Mouse (Mus musculus): ENCODE results near the gene Dennd2c.
"Not testable (repeated sequence)": the region's sequence is repeated elsewhere in the genome, so short reads cannot be mapped to it uniquely, and the experiment has no call there.

Dennd2c gene

DNA sequence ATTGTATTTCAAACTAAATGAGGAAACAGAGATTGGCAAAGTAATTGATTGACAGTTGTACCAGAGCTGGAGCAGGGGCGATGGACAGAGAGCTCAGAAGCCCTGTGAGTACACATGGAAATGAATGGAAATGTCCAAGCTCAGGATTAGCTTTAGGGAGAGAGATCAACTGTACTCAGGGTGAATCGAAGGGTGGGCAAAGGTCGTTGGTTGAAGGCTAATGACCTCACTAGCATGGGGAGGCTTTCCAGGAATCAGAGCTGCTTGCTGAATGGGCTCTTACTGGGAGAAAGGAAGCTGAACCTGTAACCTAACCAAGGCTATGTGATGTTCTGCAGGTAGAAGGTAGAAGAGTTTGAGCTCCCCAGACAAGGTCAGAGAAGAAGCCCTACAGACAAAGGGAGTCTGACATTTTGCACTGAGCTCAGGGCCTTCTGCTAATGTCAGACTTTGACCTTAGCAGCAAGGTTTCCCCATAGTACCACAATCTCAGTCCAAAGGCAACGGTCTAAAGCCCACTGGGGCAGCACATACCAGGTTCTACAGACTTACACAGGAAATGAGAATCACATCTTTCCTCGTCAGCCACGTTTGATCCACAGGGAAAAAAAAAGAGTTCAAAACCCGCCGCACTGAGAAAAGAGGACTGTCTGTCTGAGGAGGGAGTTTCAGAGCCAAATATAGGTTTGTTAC, 112.3 kb downstream of the Dennd2c start:
- no peak for DNase-seq (ENCODE audit: low spot score in 2 of 2)

DNA sequence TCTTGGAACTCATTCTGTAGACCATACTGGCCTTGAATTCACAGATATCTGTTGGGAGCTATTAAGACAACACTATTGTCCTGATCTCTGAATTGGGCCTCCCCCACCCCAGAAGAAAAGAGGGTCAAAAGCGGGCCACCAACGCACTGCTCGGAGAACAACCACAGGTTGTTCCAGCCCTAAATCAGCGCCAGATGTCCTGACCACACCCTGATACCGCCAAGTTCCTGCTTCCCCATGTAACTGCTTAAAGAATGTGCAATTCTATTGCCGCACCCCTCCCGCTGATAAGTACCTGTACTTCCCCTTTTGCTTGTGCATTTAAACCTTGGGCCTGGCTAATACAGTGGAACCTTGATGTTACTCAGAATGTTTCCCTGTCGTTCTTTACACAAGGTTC, 113.0 kb downstream of the Dennd2c start:
- not testable (repeated sequence) for DNase-seq (ENCODE audit: low spot score in 2 of 2)
